Mouse (Mus musculus): ENCODE results near the gene Ccdc9. TPM values are rescaled to one million over a fixed set of nuclear protein-coding genes. Genes with fewer than 3 reads are reported as not detected.

Ccdc9 gene
- total and polyA plus RNA-seq, 3 experiments = 32.0 to 81.0 (median 47.6) TPM

GRCm38 (mm10) chr7:16313481-16314220 is 27.1 kb upstream of the Ccdc9 start (continued):
- TF ChIP-seq TCF12 (IDR thresholded peaks at IDR 0.05; ENCODE audit: low read depth, low read length) (peak; percentile 84), MAX (IDR thresholded peaks at IDR 0.05; ENCODE audit: low read length) (peak; percentile 44; the same call in 1 of the 2 replicates), GABPA (IDR thresholded peaks at IDR 0.05; ENCODE audit: insufficient replicate concordance, low read depth, low read length) (no peak), E2F4 (IDR thresholded peaks at IDR 0.05; ENCODE audit: insufficient replicate concordance, low read depth, low read length) (no peak), SIN3A (IDR thresholded peaks at IDR 0.05; ENCODE audit: low read length) (peak; percentile 74), RCOR1 (conservative IDR thresholded peaks at IDR 0.05; ENCODE audit: low read depth, low read length) (0 out of 2 replicates have a peak, but pooled peaks have one; percentile 41), TBP (conservative IDR thresholded peaks at IDR 0.05; ENCODE audit: low read depth, low read length) (peak; percentile 86), ELF1 (IDR thresholded peaks at IDR 0.05; ENCODE audit: low read depth, low read length) (no peak), HCFC1 (IDR thresholded peaks at IDR 0.05; ENCODE audit: low read depth, low read length) (no peak), JUND (conservative IDR thresholded peaks at IDR 0.05; ENCODE audit: low read depth, low read length) (no peak), MEF2A (IDR thresholded peaks at IDR 0.05; ENCODE audit: borderline replicate concordance, low read depth, low read length) (peak; percentile 99), MAFK (IDR thresholded peaks at IDR 0.05; ENCODE audit: insufficient replicate concordance, low read length) (peak; percentile 34; the same call in 1 of the 2 replicates), MXI1 (IDR thresholded peaks at IDR 0.05; ENCODE audit: low read depth, low read length) (peak; percentile 78), BHLHE40 (IDR thresholded peaks at IDR 0.05; ENCODE audit: low read depth, low read length) (peak; percentile 32), RAD21 (IDR thresholded peaks at IDR 0.05; ENCODE audit: low read depth, low read length) (peak; percentile 7), ZMIZ1 (IDR thresholded peaks at IDR 0.05; ENCODE audit: low read depth, low read length) (peak; percentile 97), ETS1 (conservative IDR thresholded peaks at IDR 0.05; ENCODE audit: low read depth, low read length) (0 out of 2 replicates have a peak, but pooled peaks have one; percentile 17), CHD2 (IDR thresholded peaks at IDR 0.05; ENCODE audit: low read length) (0 out of 2 replicates have a peak, but pooled peaks have one; percentile 29), KAT2A (IDR thresholded peaks at IDR 0.05; ENCODE audit: insufficient replicate concordance, low read length) (no peak), ZNF384 (IDR thresholded peaks at IDR 0.05; ENCODE audit: low read depth, low read length) (no peak), CHD1 (IDR thresholded peaks at IDR 0.05; ENCODE audit: low read depth, low read length) (no peak), USF1 (IDR thresholded peaks at IDR 0.05; ENCODE audit: low read depth, low read length) (no peak)

GRCm38 (mm10) chr7:16312672-16313311 is 26.2 kb upstream of the Ccdc9 start:
- H3K36me3 ChIP-seq (replicated peaks in 1 of 2; ENCODE audit: control insufficient read depth in 1 of 2, insufficient read depth in 1 of 2, low read length in 1 of 2) = peaks cover 28 to 39% of the 10 kb centered on the region in 2 experiments
- TF ChIP-seq TCF12 (IDR thresholded peaks at IDR 0.05; ENCODE audit: low read depth, low read length) (peak; percentile 62), NRF1 (IDR thresholded peaks at IDR 0.05; ENCODE audit: low read depth, low read length) (0 out of 2 replicates have a peak, but pooled peaks have one; percentile 17), MEF2A (IDR thresholded peaks at IDR 0.05; ENCODE audit: borderline replicate concordance, low read depth, low read length) (peak; percentile 59), JUN (IDR thresholded peaks at IDR 0.05; ENCODE audit: insufficient read depth, low read depth, low read length) (no peak), E2F4 (IDR thresholded peaks at IDR 0.05; ENCODE audit: insufficient replicate concordance, low read depth, low read length) (0 out of 2 replicates have a peak, but pooled peaks have one; percentile 46), MYC (IDR thresholded peaks at IDR 0.05; ENCODE audit: low read depth, low read length) (0 out of 2 replicates have a peak, but pooled peaks have one; percentile 28), MAZ (IDR thresholded peaks at IDR 0.05; ENCODE audit: low read depth, low read length) (peak; percentile 99), EP300 (IDR thresholded peaks at IDR 0.05; ENCODE audit: low read length) (0 out of 2 replicates have a peak, but pooled peaks have one; percentile 33), MXI1 (IDR thresholded peaks at IDR 0.05; ENCODE audit: low read depth, low read length) (peak; percentile 77), SIN3A (IDR thresholded peaks at IDR 0.05; ENCODE audit: low read length) (peak; percentile 94), ZNF384 (IDR thresholded peaks at IDR 0.05; ENCODE audit: low read depth, low read length) (no peak), CHD2 (IDR thresholded peaks at IDR 0.05; ENCODE audit: low read length) (peak; percentile 86; the same call in 1 of the 2 replicates), CHD1 (IDR thresholded peaks at IDR 0.05; ENCODE audit: low read depth, low read length) (peak; percentile 63), GABPA (IDR thresholded peaks at IDR 0.05; ENCODE audit: insufficient replicate concordance, low read depth, low read length) (no peak), ZC3H11A (IDR thresholded peaks at IDR 0.05; ENCODE audit: low read depth, low read length) (no peak), SMC3 (IDR thresholded peaks at IDR 0.05; ENCODE audit: low read depth, low read length) (no peak), ETS1 (conservative IDR thresholded peaks at IDR 0.05; ENCODE audit: low read depth, low read length) (peak; percentile 57; the same call in 1 of the 2 replicates), HCFC1 (IDR thresholded peaks at IDR 0.05; ENCODE audit: low read depth, low read length) (peak; percentile 47; the same call in 1 of the 2 replicates), RCOR1 (conservative IDR thresholded peaks at IDR 0.05; ENCODE audit: low read depth, low read length) (no peak), MAX (IDR thresholded peaks at IDR 0.05; ENCODE audit: low read length) (no peak), TBP (conservative IDR thresholded peaks at IDR 0.05; ENCODE audit: low read depth, low read length) (peak; percentile 77; the same call in 1 of the 2 replicates), ZMIZ1 (IDR thresholded peaks at IDR 0.05; ENCODE audit: low read depth, low read length) (peak; percentile 81; the same call in 1 of the 2 replicates)

More at GRCm38 (mm10) chr7:16312672-16313311, 26.2 kb upstream of the Ccdc9 start:
- DNase-seq (ENCODE audit: extremely low read depth) = peak; percentile 90
- Histone ChIP-seq H3K4me2 (ENCODE audit: insufficient read depth, low read depth, poor library complexity, severe bottlenecking) (peak overlapping the region; percentile 78), H3K79me2 (replicated peaks; ENCODE audit: control insufficient read depth, extremely low read depth, insufficient read depth, poor library complexity, severe bottlenecking) (peaks cover 38% of the 10 kb centered on the region), H3K4me1 (ENCODE audit: control insufficient read depth in 1 of 2, insufficient read depth in 2 of 2) (peaks cover 5 to 27% of the 10 kb centered on the region in 2 experiments), H3K9me3 (replicated peaks; ENCODE audit: low read length) (no peaks in the 10 kb centered on the region), H3K9ac (ENCODE audit: insufficient read depth, low read depth) (peak overlapping the region; percentile 100), H3K4me3 (replicated peaks in 1 of 3; ENCODE audit: low read depth in 2 of 3, low read length in 2 of 3, poor library complexity in 1 of 3) (peak overlapping the region; percentile 98 to 100 (median 99)), H3K27ac (ENCODE audit: insufficient read depth, low read depth) (peak overlapping the region; percentile 96), H3K27me3 (replicated peaks) (no peaks in the 10 kb centered on the region)
- in situ Hi-C loops (cut with MboI; ENCODE audit: low pct_ligation_motif_present, low pct_unique_long_range_greater_than_20kb, low sequenced_read_pairs) = no loop called here
- dilution Hi-C loops (cut with MboI; ENCODE audit: extremely low pct_ligation_motif_present, extremely low pct_unique_long_range_greater_than_20kb, low sequenced_read_pairs) = no loop called here
